In the genomic region with DNA sequence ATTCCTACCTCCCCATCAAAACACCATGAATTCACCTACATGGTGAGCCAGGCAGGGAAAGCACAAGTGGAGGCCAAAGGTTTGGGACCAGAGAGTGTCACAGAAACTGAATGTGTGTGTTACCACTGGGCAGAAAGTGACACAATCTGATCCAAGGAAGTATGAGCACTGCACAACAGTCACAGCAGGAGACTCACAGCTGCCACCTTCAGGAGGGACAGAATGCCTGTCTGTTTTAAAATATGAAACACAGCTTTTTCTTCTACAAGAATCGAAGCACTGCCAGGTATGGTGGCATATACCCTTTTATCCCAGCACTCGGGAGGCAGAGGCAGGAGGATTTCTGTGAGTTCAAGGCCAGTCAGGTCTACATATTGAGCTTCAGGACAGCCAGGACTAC, we compare ENCODE assay signal across 23 mouse cellular contexts. TPM values are rescaled to one million over a fixed set of nuclear protein-coding genes. Genes with fewer than 3 reads are reported as not detected.
DNase-seq lines count a peak whose midpoint lies in the region; ATAC-seq and TF ChIP-seq lines count a peak whose summit lies in the region.
"Had no signal": no experiment of that assay in that cellular context is flagged by ENCODE, and none has a peak within 500 bp of the region (broad histone marks: within the 10 kb centered on the region; RNA-seq: fewer than 3 reads in every experiment).

No protein-coding gene starts in this region.

- intact Hi-C loops in heart, adult 2 months (cut with DNase I): no loop called here

- TF ChIP-seq POLR2A in heart, adult 2 months (IDR thresholded peaks at IDR 0.05; ENCODE audit: insufficient read depth, low read depth, low read length): no peak

- H3K27ac ChIP-seq in heart, adult 2 months: no peak overlapping the region
- H3K27ac ChIP-seq in heart, embryonic 10.5 days: no peak overlapping the region; the same call in 1 of the 2 replicates
- no peak overlapping the region for H3K27ac ChIP-seq in liver, embryonic 14.5 days
- no peak overlapping the region for H3K27ac ChIP-seq in liver, embryonic 12.5 days
- H3K27ac ChIP-seq: hindbrain, embryonic 15.5 days; lung, embryonic 15.5 days had no signal

- ATAC-seq in liver, embryonic 14.5 days (ENCODE audit: insufficient read depth): no peak
- no peak for ATAC-seq in liver, embryonic 12.5 days
- ATAC-seq: CD4-positive, CD25-positive, alpha-beta regulatory T cell, adult 4 months had no signal

- no peaks in the 10 kb centered on the region for H3K9me3 ChIP-seq in heart, embryonic 10.5 days
- no peaks in the 10 kb centered on the region for H3K9me3 ChIP-seq in liver, embryonic 14.5 days (ENCODE audit: control insufficient read depth, low read length)
- H3K9me3 ChIP-seq in liver, embryonic 12.5 days (replicated peaks): no peaks in the 10 kb centered on the region
- H3K9me3 ChIP-seq: hindbrain, embryonic 15.5 days; lung, embryonic 15.5 days had no signal

- no peak overlapping the region for H3K4me3 ChIP-seq in heart, adult 2 months
- no peak overlapping the region for H3K4me3 ChIP-seq in heart, embryonic 10.5 days
- no peak overlapping the region for H3K4me3 ChIP-seq in liver, embryonic 14.5 days (ENCODE audit: insufficient read depth in 1 of 2, low read depth in 2 of 2, low read length in 2 of 2)
- H3K4me3 ChIP-seq in liver, embryonic 12.5 days: no peak overlapping the region
- H3K4me3 ChIP-seq: hindbrain, embryonic 15.5 days; lung, embryonic 15.5 days had no signal

- TF ChIP-seq CTCF in heart, adult 2 months (IDR thresholded peaks at IDR 0.05): peak; percentile 26
- TF ChIP-seq CTCF in liver, embryonic 14.5 days (IDR thresholded peaks at IDR 0.05; ENCODE audit: low read depth): peak; percentile 32

- H3K27me3 ChIP-seq in heart, adult 2 months (ENCODE audit: control insufficient read depth, insufficient read depth, low read length): no peaks in the 10 kb centered on the region
- H3K27me3 ChIP-seq in heart, embryonic 10.5 days (ENCODE audit: insufficient read depth, poor library complexity, severe bottlenecking): no peaks in the 10 kb centered on the region
- no peaks in the 10 kb centered on the region for H3K27me3 ChIP-seq in liver, embryonic 14.5 days (ENCODE audit: control insufficient read depth, insufficient read depth, low read length)
- no peaks in the 10 kb centered on the region for H3K27me3 ChIP-seq in liver, embryonic 12.5 days (replicated peaks)
- H3K27me3 ChIP-seq: hindbrain, embryonic 15.5 days; lung, embryonic 15.5 days had no signal

- no peaks in the 10 kb centered on the region for H3K79me2 ChIP-seq in heart, adult 2 months (replicated peaks; ENCODE audit: control insufficient read depth, insufficient read depth, low read length)

- 85% methylated on average over 2 of the region's 2 CpGs for WGBS in heart, adult 2 months
- WGBS in heart, embryonic 10.5 days: 87% methylated on average over 2 of the region's 2 CpGs
- 78% methylated on average over 2 of the region's 2 CpGs for WGBS in liver, embryonic 14.5 days (ENCODE audit: insufficient replicate concordance)
- 82% methylated on average over 2 of the region's 2 CpGs for WGBS in liver, embryonic 12.5 days (ENCODE audit: insufficient replicate concordance)

- H3K36me3 ChIP-seq in heart, adult 2 months (ENCODE audit: control insufficient read depth, insufficient read depth, low read length): peaks cover 5% of the 10 kb centered on the region
- peaks cover 99% of the 10 kb centered on the region for H3K36me3 ChIP-seq in heart, embryonic 10.5 days
- H3K36me3 ChIP-seq in liver, embryonic 14.5 days (replicated peaks; ENCODE audit: control insufficient read depth, insufficient read depth, low read depth): peaks cover 87% of the 10 kb centered on the region
- peaks cover 100% of the 10 kb centered on the region for H3K36me3 ChIP-seq in liver, embryonic 12.5 days

- H3K4me1 ChIP-seq in heart, adult 2 months (ENCODE audit: control insufficient read depth, insufficient read depth, low read length): no peaks in the 10 kb centered on the region
- H3K4me1 ChIP-seq in heart, embryonic 10.5 days: no peaks in the 10 kb centered on the region
- H3K4me1 ChIP-seq in liver, embryonic 14.5 days (replicated peaks; ENCODE audit: control insufficient read depth in 2 of 2, insufficient read depth in 2 of 2, low read length in 1 of 2): no peaks in the 10 kb centered on the region
- 0 out of 2 replicates have a peak, but pooled peaks cover 8% of the 10 kb centered on the region for H3K4me1 ChIP-seq in liver, embryonic 12.5 days
- H3K4me1 ChIP-seq: hindbrain, embryonic 15.5 days; lung, embryonic 15.5 days had no signal

- DNase-seq in heart, adult 2 months: no peak
- no peak for DNase-seq in heart, embryonic 10.5 days (ENCODE audit: low spot score)
- DNase-seq in liver, embryonic 14.5 days (ENCODE audit: low read depth in 3 of 3, low spot score in 3 of 3): no peak
- peak; percentile 8 for DNase-seq in A20 (ENCODE audit: low read depth, low spot score)
- DNase-seq in adipocyte (ENCODE audit: low spot score): peak; percentile 16
- no peak for DNase-seq in spleen, adult 18-20 months
- DNase-seq in neural tube, embryonic 10.5 days (ENCODE audit: extremely low spot score, low spot score): no peak
- DNase-seq: adrenal gland, postnatal 36 days; cerebellum, adult 9-11 months; gastrocnemius, postnatal 25 days; kidney, adult 18-20 months; liver; midbrain, embryonic 14.5 days; right cerebral cortex, postnatal 14 days; thymus, postnatal 25 days had no signal

- no peak overlapping the region for H3K4me2 ChIP-seq in liver, embryonic 14.5 days (ENCODE audit: low read depth)
- H3K4me2 ChIP-seq in liver, embryonic 12.5 days: no peak overlapping the region
- H3K4me2 ChIP-seq: hindbrain, embryonic 15.5 days; lung, embryonic 15.5 days had no signal

- TF ChIP-seq EP300 in heart, adult 2 months (IDR thresholded peaks at IDR 0.05; ENCODE audit: insufficient read depth, low read depth, low read length): no peak
- TF ChIP-seq EP300 in liver, embryonic 14.5 days (IDR thresholded peaks at IDR 0.05; ENCODE audit: low read depth): no peak

- H3K9ac ChIP-seq in heart, adult 2 months (ENCODE audit: low read depth, low read length): no peak overlapping the region
- no peak overlapping the region for H3K9ac ChIP-seq in liver, embryonic 14.5 days (replicated peaks)
- no peak overlapping the region for H3K9ac ChIP-seq in liver, embryonic 12.5 days
- H3K9ac ChIP-seq: hindbrain, embryonic 15.5 days; lung, embryonic 15.5 days had no signal

RNA-seq across cellular contexts. Expression of a gene that starts 47.8 kb away (rescaled TPM):
- total RNA-seq in heart, adult 2 months (2021): not detected
- polyA plus RNA-seq in heart, adult 2 months (2012; rRNA removed): not detected in 2 replicates
- polyA plus RNA-seq in heart, embryonic 10.5 days (2016; fragmentation: Nextera tagmentation; extraction: Ambion mirVana): not detected in 2 replicates
- polyA plus RNA-seq in liver, embryonic 14.5 days (2012; rRNA removed): not detected in 2 replicates
- not detected in 2 replicates for polyA plus RNA-seq in liver, embryonic 14.5 days (2014; fragmentation: Nextera tagmentation; extraction: Ambion mirVana)
- polyA plus RNA-seq in liver, embryonic 12.5 days (2016; fragmentation: Nextera tagmentation; extraction: Ambion mirVana): not detected in 2 replicates
- total RNA-seq: adrenal gland, postnatal 36 days; gastrocnemius, postnatal 25 days; heart, postnatal 25 days; layer of hippocampus, postnatal 14 days; left cerebral cortex, postnatal 36 days; megakaryocyte progenitor cell, adult 5-6 weeks had no signal
- polyA plus RNA-seq: CD4-positive, CD25-positive, alpha-beta regulatory T cell, adult 4 months; lung, embryonic 15.5 days; midbrain, embryonic 14.5 days had no signal

RNA-seq across cellular contexts. Expression of a gene that starts 52.3 kb away (rescaled TPM):
- 10 to 100 TPM; 63.9 to 86.1 TPM for total RNA-seq in heart, adult 2 months (2021)
- 29.8 and 46.1 TPM in 2 replicates for polyA plus RNA-seq in heart, adult 2 months (2012; rRNA removed)
- 17.2 and 17.7 TPM in 2 replicates for polyA plus RNA-seq in heart, embryonic 10.5 days (2016; fragmentation: Nextera tagmentation; extraction: Ambion mirVana)
- 7.2 and 9.7 TPM in 2 replicates for polyA plus RNA-seq in liver, embryonic 14.5 days (2012; rRNA removed)
- polyA plus RNA-seq in liver, embryonic 14.5 days (2014; fragmentation: Nextera tagmentation; extraction: Ambion mirVana): 7.3 and 9.5 TPM in 2 replicates
- polyA plus RNA-seq in liver, embryonic 12.5 days (2016; fragmentation: Nextera tagmentation; extraction: Ambion mirVana): 15.6 and 16.1 TPM in 2 replicates

Comparison
In these comparisons a context has a peak if more than half of its experiments do, and no peak if none do; other contexts are left out.
1. DNase-seq: peak in A20 (single experiment) and adipocyte (single experiment); none in heart, adult 2 months (0 of 2), heart, embryonic 10.5 days (single experiment), liver, embryonic 14.5 days (0 of 3), spleen, adult 18-20 months (0 of 2) and neural tube, embryonic 10.5 days (single experiment).